Mouse (Mus musculus) testis, postnatal 14 days (tissue): ENCODE measurements around the gene Gm8906.
"Not testable (repeated sequence)": the region's sequence is repeated elsewhere in the genome, so short reads cannot be mapped to it uniquely, and the experiment has no call there.

Source experiments
- DNase-seq: peaks from one replicate; pipeline ENCODE4 v3.0.0; 2021; ENCODE audit warnings: low spot score

Gm8906 gene

DNA sequence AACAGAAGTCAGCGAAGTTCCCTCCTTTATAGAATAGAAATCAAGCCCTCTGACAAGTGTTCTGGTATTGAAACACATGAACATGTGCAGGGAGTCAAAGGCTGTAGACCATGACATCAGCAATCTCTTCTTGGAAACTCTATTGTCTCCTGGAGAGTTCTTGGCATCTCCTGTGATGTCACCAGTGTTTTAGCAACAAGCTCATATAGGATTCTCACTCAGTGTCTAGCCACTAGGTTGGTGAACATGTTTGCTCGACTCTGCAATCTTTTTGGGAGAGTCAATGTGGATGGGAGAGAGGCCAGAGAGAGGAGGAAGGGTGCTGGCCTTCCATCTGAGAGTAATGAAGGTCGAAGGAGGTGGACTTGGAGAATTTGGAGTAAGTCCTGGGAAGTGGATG, at the start of gene Gm8906:
Gene Gm8906 (plus strand): TSS at position 301 of the 400 bp plus-strand sequence.
- DNase-seq, result not testable (repeated sequence)
